Mouse (Mus musculus) neural tube, embryonic 14.5 days (tissue): ENCODE measurements around the gene Traf2. TPM values are rescaled to one million over a fixed set of nuclear protein-coding genes. Genes with fewer than 3 reads are reported as not detected.

ENCODE experiments used
- ATAC-seq: fragments of 200-750 bp; cut with Nextera tagmentation; 2 replicates; pipeline ENCODE4 v1.8.0; 2017; ENCODE audit warnings: low read depth, mild to moderate bottlenecking, moderate TSS enrichment, moderate library complexity
- H3K27ac ChIP-seq: fragments of 300-500 bp; sonication (generic); 2 replicates; pipeline ENCODE4 v1.5.1; 2014; ENCODE audit warnings: low read depth, mild to moderate bottlenecking, control low read depth, low read length, moderate library complexity, mixed read lengths
- H3K27me3 ChIP-seq: fragments of 300-500 bp; sonication (generic); 2 replicates; pipeline ENCODE4 v1.6.1; 2014; ENCODE audit warnings: low read length; ENCODE audit not compliant: control insufficient read depth, insufficient read depth
- H3K36me3 ChIP-seq: fragments of 300-500 bp; sonication (generic); 2 replicates; pipeline ENCODE4 v1.6.1; 2014; ENCODE audit warnings: low read length, mixed read lengths; ENCODE audit not compliant: control insufficient read depth, insufficient read depth
- H3K4me1 ChIP-seq: fragments of 300-500 bp; sonication (generic); 2 replicates; pipeline ENCODE4 v1.6.1; 2014; ENCODE audit warnings: low read length; ENCODE audit not compliant: control insufficient read depth, insufficient read depth
- H3K4me2 ChIP-seq: fragments of 300-500 bp; sonication (generic); 2 replicates; pipeline ENCODE4 v1.6.1; 2014; ENCODE audit warnings: mild to moderate bottlenecking, low read depth, low read length, control low read depth
- H3K4me3 ChIP-seq: fragments of 300-500 bp; sonication (generic); 2 replicates; pipeline ENCODE4 v1.5.1; 2014; ENCODE audit warnings: low read depth, low read length, control low read depth, mixed read lengths
- H3K9ac ChIP-seq: fragments of 300-500 bp; sonication (generic); replicated peaks from 2 replicates; pipeline ENCODE4 v1.6.1; 2014; ENCODE audit warnings: low read depth, mild to moderate bottlenecking, control low read depth, low read length, mixed read lengths
- H3K9me3 ChIP-seq: fragments of 300-500 bp; sonication (generic); 2 replicates; pipeline ENCODE4 v1.6.1; 2016; ENCODE audit warnings: low read length; ENCODE audit not compliant: control insufficient read depth
- WGBS: fragments of 180-500 bp; shearing (Covaris S2); extraction: QIAGEN DNeasy Blood & Tissue Kit; methylation state at CpG from one replicate; pipeline ENCODE4 v1.1.7; 2014; 5-methylcytosine and 5-hydroxymethylcytosine counted together
- polyA plus RNA-seq: library from polyadenylated mRNA; unstranded; fragments of >200 nt; fragmentation: Nextera tagmentation; extraction: Ambion mirVana; gene quantifications from 2 replicates; pipeline ENCODE4 v1.2.1, GENCODE M21; 2014

Gene Traf2
- polyA plus RNA-seq, 1 experiment from 2014 or later = 12.6 TPM

DNA sequence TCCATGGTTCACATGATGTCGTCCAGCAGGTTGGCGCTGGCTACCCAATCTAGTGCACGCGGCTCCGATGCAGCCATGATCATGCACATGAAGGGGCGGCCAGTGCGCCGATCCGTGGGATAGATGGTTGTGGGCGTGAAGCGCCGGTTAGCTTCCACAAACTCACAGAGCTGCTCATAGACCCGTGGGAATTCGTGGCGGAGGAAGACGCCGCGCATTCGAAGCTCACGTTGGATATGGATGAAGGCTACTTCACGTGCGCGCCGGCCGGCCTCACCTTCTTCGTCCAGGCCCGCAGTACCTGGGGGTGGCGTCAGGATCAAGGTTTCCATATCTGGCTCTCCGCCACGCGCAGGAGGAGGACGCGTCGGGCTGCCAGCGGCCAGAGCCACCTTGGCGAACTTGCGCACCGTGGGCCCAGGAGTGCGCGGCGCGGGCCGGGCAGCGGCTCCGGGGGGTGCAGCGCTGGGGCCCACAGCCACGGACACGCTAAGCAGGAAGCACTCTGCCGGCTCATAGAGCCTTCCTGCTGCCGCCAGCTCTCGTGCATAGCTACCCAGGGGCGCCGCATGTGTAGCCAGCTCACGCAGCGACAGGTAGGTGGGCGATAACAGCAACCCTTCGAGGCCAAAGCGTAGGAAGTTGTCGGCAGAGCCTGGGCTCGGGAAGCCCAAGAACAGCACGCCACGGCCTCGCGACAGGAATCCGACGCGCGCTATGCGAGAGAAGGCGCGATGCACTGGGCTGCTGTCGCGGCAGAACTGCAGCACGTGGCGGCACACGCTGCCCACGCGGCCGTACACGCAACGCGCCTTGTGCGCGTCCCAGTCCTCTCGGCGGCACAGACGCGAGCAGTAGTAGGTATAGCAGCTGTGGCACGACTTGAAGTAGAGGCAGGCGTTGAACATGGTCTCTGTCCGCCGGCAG lies 30.5 kb upstream of the Traf2 start:
- Histone ChIP-seq H3K27ac (no peak overlapping the region), H3K27me3 (peaks cover 41% of the 10 kb centered on the region), H3K4me2 (peak overlapping the region; percentile 27), H3K4me1 (peaks cover 46% of the 10 kb centered on the region), H3K4me3 (peak overlapping the region; percentile 16; the same call in 1 of the 2 replicates), H3K36me3 (peaks cover 3% of the 10 kb centered on the region; the same call in 1 of the 2 replicates), H3K9me3 (no peaks in the 10 kb centered on the region), H3K9ac (no peak overlapping the region)
- no peak for ATAC-seq
- WGBS = 13% methylated on average over 91 of the region's 92 CpGs

DNA sequence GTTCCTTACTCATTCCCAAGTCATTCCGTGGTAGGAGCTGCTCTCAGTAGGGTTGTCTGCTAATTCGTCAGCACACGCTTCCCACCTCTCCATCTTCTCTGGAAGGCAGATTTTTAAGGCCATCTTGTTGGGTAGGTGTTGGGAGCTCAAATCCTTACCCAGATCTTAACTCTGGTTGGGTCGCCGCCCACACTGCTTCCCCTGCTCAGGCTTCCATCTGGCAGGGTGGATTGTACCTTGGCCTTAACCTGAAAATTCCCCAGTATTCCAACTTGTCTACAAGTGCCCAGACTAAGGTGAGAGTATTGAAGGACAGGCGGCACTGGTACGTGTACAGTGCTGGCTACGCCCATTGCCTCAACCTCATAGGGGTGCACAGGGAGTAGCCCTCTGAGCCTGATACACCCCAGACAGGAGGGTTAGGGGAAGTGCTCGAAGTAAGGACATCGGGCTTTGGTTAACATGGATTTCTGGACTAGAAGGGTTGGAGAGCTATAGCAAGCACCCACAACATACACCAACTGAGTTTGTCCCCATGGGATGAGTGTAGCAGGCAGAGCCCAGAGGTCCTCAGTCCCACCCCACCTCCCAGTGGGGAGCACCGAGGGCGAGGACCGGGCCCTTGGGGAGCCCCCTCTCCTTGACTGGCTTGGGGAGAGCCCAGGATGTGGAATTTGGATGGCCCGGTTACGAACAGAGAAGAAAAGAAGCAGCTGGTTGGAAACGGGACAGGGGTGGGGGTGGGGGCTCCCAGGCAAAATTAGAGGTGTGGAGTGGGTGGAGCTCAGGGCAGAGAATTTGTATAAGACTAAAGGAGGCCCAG lies 29.5 kb upstream of the Traf2 start:
- Histone ChIP-seq H3K36me3 (peaks cover 3% of the 10 kb centered on the region; the same call in 1 of the 2 replicates), H3K27ac (no peak overlapping the region), H3K27me3 (peaks cover 41% of the 10 kb centered on the region), H3K4me3 (no peak overlapping the region), H3K9ac (no peak overlapping the region), H3K4me1 (peaks cover 39% of the 10 kb centered on the region), H3K9me3 (no peaks in the 10 kb centered on the region), H3K4me2 (no peak overlapping the region)
- no peak for ATAC-seq
- 78% methylated on average over 16 of the region's 16 CpGs for WGBS

DNA sequence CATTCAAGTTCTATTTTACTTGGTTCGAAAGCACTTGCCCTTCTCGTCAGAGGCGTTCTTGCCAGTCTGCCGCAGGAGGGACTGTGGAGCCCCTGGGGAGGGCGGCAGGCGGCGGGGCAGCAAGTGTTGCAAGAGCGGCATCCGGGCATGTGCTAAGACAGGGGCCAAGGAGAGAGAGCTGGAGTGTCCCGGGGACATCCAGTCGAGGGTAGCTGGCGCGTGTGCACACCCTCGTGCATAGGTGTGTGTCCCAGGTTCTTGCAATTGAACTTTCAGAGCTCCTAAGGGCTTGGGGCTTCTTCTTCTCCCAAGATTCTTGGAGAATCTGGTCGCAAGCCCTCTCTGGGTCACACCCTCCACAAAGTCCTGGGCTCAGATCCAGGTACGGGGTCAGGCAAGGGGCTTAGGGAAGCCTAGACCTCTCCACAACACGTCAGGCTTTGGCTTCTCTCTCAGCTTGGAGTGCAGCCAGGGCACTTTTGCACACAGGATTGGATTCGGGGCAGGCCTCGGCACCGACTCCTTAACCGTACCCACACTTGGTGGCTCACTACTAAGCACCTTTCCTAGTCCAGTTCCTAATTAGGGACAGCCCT lies 28.8 kb upstream of the Traf2 start:
- peaks cover 34% of the 10 kb centered on the region for H3K4me1 ChIP-seq
- H3K9me3 ChIP-seq = no peaks in the 10 kb centered on the region
- H3K36me3 ChIP-seq = peaks cover 3% of the 10 kb centered on the region; the same call in 1 of the 2 replicates
- H3K27me3 ChIP-seq = peaks cover 40% of the 10 kb centered on the region
- H3K4me3 ChIP-seq = peak overlapping the region; percentile 45
- peak overlapping the region; percentile 58 for H3K9ac ChIP-seq
- H3K27ac ChIP-seq = peak overlapping the region; percentile 82
- WGBS = 16% methylated on average over 21 of the region's 21 CpGs
- ATAC-seq = peak; percentile 11; the same call in 1 of the 2 replicates
- peak overlapping the region; percentile 66 for H3K4me2 ChIP-seq

DNA sequence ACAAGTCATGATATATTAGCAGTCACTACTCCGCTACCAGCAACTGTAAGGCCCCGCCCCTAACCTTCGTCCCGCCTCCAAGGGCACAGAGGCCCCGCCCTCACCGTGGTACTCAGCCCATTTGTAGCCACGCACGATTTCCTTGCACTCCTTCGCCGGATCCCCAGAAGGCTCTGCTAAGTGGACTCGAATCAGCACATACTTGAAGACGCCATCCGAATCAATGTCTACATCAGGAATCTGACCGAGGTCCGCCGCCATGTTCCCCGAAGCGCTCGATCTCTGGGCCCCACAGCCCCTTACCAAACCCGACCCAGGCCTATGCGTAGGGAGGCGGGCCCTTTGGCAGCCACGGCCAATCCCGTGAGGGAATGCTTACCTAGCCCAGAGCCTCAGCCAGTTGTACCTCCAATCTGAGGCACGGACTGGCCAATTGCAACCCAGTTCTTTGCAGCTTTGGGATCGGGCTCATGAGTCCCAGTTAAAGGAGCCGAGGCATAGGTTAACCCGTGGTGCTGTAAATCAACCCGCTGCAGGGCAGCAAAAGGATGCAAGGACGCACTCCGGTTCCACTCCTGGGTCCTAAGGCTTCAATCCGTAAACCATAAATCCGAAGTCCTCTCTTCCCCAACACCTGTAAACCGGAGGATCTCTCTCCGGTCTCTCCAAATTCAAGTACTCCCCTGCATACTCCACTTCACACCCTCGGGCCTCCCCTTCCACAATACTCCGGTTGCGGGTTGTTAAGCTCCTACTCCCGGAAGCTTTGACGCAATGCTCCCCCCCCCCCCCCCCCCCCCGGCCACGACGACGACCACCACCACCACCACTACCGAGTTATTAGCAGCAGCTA lies 28.1 kb upstream of the Traf2 start, which contains the start of the genes Mamdc4 and Phpt1:
Mamdc4 (minus strand) TSS at position 267 of the 853 bp plus-strand sequence.
Phpt1 (minus strand) TSS at position 646 of the 853 bp plus-strand sequence.
- WGBS = under 1% methylated on average over 42 of the region's 45 CpGs
- peak within 1 kb of the TSS; percentile 74 for H3K4me2 ChIP-seq
- H3K9me3 ChIP-seq = no peaks in the 10 kb centered on the region
- peak; percentile 98 for ATAC-seq
- H3K4me1 ChIP-seq = peaks cover 28% of the 10 kb centered on the region
- H3K4me3 ChIP-seq = peak within 1 kb of the TSS; percentile 45
- H3K9ac ChIP-seq = peak within 1 kb of the TSS; percentile 58
- peak within 1 kb of the TSS; percentile 82 for H3K27ac ChIP-seq
- peaks cover 33% of the 10 kb centered on the region for H3K27me3 ChIP-seq
- H3K36me3 ChIP-seq = peaks cover 3% of the 10 kb centered on the region; the same call in 1 of the 2 replicates

DNA sequence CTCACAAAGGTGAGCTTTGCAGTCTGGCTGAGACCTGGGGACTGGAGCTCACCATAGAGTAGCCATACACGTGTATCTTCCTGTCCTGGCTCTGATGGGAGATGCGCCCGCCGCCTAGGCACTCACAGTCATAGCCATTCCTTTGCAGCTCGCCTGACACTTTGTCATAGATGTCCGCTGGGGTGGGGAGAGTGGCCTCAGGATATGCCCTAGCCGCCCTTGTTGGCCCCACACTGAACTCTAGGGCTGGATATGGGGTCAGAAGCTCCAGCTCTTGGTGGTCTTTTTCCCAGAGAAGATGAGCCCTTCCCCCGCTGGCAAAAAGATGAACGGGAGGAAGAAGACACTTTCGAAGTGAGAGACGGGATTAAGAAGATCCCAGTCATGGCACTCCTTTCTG lies 27.4 kb upstream of the Traf2 start:
- no peak for ATAC-seq
- H3K9ac ChIP-seq = peak overlapping the region; percentile 58
- 16% methylated on average over 11 of the region's 11 CpGs for WGBS
- H3K9me3 ChIP-seq = no peaks in the 10 kb centered on the region
- peaks cover 4% of the 10 kb centered on the region; the same call in 1 of the 2 replicates for H3K36me3 ChIP-seq
- peak overlapping the region; percentile 45 for H3K4me3 ChIP-seq
- H3K27me3 ChIP-seq = peaks cover 26% of the 10 kb centered on the region
- H3K4me2 ChIP-seq = peak overlapping the region; percentile 74
- peaks cover 25% of the 10 kb centered on the region for H3K4me1 ChIP-seq
- H3K27ac ChIP-seq = peak overlapping the region; percentile 82; the same call in 1 of the 2 replicates

DNA sequence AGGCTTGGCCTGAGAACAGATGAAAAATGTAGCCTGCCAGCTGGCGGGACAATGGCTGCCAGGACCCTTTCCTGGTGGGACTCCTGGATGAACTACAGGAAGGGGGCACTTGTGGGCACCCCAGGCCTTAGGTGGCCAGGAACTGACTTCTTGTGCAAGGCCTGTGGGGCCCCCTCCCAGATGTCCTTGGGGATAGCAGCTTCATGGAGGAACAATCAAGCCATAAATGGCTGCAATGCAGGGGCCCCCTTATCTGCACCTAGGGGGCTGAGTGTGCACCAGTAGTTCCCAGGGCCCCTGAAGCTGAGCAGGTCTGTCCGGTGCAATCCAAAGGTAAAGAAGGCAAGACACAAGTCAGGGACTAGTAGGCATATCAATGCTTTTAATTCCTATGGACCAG lies 26.3 kb upstream of the Traf2 start:
- no peak overlapping the region for H3K4me2 ChIP-seq

DNA sequence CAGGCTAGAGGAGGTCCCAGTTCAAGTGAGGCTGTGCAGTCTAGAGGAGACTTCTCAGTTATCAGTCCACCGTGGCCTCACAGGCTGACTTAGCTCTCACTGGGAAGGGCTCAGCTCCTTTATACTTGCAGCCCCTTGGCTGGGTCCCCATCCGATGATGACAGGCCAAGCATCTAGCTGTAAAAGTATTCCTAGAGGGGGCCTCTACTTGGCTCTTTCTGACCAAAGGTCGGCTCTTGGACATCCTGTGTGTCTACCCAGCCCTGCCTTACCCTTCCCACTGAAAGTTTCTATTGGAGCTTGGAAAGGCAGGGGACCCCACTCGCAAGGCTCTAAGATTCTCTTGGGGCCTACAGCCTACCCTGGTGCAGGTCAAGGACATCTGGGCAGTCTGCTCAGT lies 24.5 kb upstream of the Traf2 start:
- no peak overlapping the region for H3K27ac ChIP-seq
- peaks cover 5% of the 10 kb centered on the region; the same call in 1 of the 2 replicates for H3K36me3 ChIP-seq
- 96% methylated on average over 4 of the region's 4 CpGs for whole genome bisulfite sequencing
- no peak overlapping the region for H3K9ac ChIP-seq
- no peaks in the 10 kb centered on the region for H3K9me3 ChIP-seq
- H3K4me1 ChIP-seq = peaks cover 14% of the 10 kb centered on the region
- no peak overlapping the region for H3K4me2 ChIP-seq
- ATAC-seq = no peak
- H3K4me3 ChIP-seq = no peak overlapping the region
- H3K27me3 ChIP-seq = no peaks in the 10 kb centered on the region

More for the DNA sequence above, 26.3 kb upstream of the Traf2 start:
- 95% methylated on average over 2 of the region's 2 CpGs for WGBS
- H3K36me3 ChIP-seq = peaks cover 5% of the 10 kb centered on the region; the same call in 1 of the 2 replicates
- ATAC-seq = no peak
- H3K9ac ChIP-seq = no peak overlapping the region
- H3K27me3 ChIP-seq = peaks cover 16% of the 10 kb centered on the region
- H3K27ac ChIP-seq = no peak overlapping the region
- no peaks in the 10 kb centered on the region for H3K9me3 ChIP-seq
- H3K4me3 ChIP-seq = no peak overlapping the region
- H3K4me1 ChIP-seq = peaks cover 24% of the 10 kb centered on the region

DNA sequence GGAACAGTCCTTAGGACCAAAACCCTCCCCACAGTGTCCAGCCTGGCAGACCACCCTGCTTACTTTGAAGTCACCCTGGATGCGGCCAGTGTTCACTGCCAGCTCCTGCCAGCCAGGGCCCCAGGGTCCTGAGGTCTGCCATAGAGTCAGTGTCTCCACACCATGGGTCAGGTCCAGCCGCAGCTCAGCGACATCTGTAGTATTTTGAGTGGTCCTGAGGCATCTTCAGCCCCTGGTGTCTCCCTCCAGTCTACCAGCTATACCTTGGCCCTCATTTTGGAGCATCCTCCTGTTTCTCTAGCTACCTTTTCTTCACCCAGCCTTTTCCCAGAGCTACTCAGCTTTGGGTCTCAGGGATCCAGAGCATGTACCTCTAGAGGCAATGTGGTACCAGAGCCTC lies 22.6 kb upstream of the Traf2 start:
- H3K27ac ChIP-seq = no peak overlapping the region
- peaks cover 8% of the 10 kb centered on the region for H3K4me1 ChIP-seq
- H3K36me3 ChIP-seq = peaks cover 12% of the 10 kb centered on the region
- no peaks in the 10 kb centered on the region for H3K9me3 ChIP-seq
- H3K27me3 ChIP-seq = no peaks in the 10 kb centered on the region
- 95% methylated on average over 3 of the region's 3 CpGs for WGBS
- H3K4me2 ChIP-seq = no peak overlapping the region
- ATAC-seq = no peak
- H3K9ac ChIP-seq = no peak overlapping the region
- H3K4me3 ChIP-seq = no peak overlapping the region
